Mouse (Mus musculus) bone marrow macrophage, adult 2 months (primary cell): ENCODE measurements around the gene Ppp1r3e.

Experiments
- CTCF ChIP-seq: IDR thresholded peaks from 2 replicates; pipeline ENCODE4 v1.5.1; 2012; ENCODE audit warnings: low read depth, mild to moderate bottlenecking, low read length, moderate library complexity
- POLR2A ChIP-seq: IDR thresholded peaks from 2 replicates; pipeline ENCODE4 v1.6.1; 2012; ENCODE audit warnings: mild to moderate bottlenecking, low read depth, low read length, borderline replicate concordance

DNA sequence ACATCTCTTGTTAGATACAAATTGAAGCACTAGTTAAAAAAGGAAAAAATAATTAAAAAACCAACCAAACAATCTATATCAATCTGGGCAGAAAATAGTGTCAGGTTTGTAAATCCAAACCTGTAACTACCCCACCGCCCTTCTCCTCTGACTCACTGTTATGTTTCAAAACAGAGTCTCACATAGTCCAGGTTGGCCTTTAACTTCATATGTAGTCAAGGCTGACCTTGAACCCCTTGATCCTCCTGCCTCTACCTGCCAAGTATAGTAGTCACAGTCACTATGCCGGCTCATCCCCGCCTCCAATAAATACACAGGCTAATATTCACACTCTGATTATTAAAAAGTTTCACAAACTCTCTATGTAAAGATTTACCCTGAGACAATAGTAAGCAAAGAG, 21.6 kb downstream of the Ppp1r3e start:
- TF ChIP-seq CTCF = no peak
- TF ChIP-seq POLR2A = no peak
